Mouse (Mus musculus): ENCODE data around the gene St8sia4.

DNA sequence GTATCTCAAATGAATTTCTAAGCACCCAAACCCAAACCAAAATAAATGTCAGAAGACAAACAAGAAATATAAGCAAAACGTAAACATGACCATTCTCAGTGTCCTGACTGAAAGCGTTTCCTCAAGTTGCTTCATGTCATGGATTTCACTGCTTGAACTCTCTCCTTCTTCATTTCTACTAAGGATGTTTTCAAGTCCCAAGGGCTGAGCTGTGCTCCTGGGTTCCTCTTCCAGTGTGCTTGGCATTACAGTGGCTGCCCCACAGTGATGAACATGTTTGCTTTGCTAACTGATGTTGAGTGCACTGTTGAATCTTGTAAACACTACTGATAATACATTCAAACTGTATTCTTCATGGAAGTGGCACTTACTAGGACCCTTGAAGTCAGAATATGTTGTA, 76.3 kb downstream of the St8sia4 start:
- TF ChIP-seq MAX (IDR thresholded peaks at IDR 0.05; ENCODE audit: low read length): no peak
- no peak for TF ChIP-seq MAZ (IDR thresholded peaks at IDR 0.05; ENCODE audit: low read depth, low read length)

Data from MEL (cell line).